Mouse (Mus musculus): ENCODE results near the gene Iqcc.

DNA sequence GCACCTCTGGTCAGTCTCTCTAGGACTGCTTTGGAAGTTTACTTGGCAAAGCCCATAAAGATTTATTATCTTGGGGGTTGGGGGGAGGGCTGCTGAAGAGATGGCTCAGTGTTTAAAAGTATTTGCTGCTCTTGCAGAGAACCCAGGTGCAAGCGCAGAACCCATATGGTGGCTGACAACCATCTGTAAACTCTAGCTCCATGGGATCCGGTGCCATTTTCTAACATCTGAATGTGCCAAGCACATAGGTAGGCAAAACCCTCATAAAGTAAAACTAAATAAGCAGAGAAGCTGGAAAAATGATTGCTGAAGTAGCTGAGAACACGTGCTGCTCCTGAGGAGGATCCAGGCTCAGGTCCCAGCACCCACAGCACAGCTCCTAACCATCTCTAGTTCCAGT lies 42.7 kb upstream of the Iqcc start:
- no peak for TF ChIP-seq GATA1 (IDR thresholded peaks at IDR 0.05; ENCODE audit: borderline replicate concordance, low read length)
- no peak for TF ChIP-seq FLI1 (IDR thresholded peaks at IDR 0.05; ENCODE audit: low read length)
